Mouse (Mus musculus): ENCODE data around the gene Ubac2.
"Not testable (repeated sequence)": the region's sequence is repeated elsewhere in the genome, so short reads cannot be mapped to it uniquely, and the experiment has no call there.

Gene Ubac2

GRCm38 (mm10) chr14:121878176-121878858 lies at the start of gene Ubac2:
Ubac2 (plus strand) TSS chr14:121878620.
- peak; percentile 93 for DNase-seq (ENCODE audit: low read depth, low spot score)

GRCm38 (mm10) chr14:121829816-121830442 lies 48.5 kb upstream of the Ubac2 start:
- DNase-seq (ENCODE audit: low read depth, low spot score): no peak

DNA sequence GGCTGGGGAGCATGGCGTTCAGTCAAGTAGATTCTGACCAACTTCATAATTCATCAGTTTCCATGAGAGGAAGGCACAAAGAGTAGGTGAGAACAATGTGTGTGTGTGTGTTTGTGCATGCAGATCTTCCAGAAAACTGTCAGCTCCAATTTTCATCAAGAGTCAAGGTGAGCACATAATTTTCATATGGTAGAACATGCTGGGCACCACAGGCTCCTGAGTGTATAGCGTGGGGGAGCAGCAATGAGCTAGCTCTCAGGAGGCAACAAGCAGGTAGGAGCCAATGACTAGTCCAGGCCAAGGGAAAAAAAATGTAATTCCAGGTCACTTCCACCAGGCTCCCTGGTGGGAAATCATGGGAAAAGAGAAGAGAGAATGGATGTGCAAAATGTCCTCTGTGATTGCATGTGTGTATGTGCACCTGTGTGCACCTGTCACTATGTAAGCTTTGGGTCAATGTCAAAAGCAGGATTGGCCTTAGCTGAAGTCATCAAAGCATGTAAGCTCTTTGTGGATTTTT lies 45.4 kb upstream of the Ubac2 start:
- no peak for DNase-seq (ENCODE audit: low read depth, low spot score)

DNA sequence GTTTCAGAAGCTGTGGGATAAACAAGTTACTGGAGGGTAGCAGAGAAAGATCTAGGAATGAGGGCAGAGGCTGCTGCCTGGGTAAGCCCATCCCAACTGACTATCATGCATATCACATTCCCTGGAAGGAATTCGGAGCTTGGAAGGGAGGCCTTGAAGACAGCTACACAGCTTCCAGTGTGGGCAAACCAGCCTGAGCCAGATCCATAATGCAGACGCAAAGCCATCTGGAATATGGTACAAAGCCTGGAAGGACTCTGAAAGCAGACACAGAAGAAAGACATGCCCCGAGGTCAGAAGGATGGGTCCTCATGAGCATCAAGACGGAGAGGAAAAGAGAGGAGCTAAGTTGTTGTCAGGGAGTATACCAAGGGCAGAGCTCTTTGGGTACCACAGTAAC lies 40.3 kb upstream of the Ubac2 start:
- no peak for DNase-seq (ENCODE audit: low read depth, low spot score)

DNA sequence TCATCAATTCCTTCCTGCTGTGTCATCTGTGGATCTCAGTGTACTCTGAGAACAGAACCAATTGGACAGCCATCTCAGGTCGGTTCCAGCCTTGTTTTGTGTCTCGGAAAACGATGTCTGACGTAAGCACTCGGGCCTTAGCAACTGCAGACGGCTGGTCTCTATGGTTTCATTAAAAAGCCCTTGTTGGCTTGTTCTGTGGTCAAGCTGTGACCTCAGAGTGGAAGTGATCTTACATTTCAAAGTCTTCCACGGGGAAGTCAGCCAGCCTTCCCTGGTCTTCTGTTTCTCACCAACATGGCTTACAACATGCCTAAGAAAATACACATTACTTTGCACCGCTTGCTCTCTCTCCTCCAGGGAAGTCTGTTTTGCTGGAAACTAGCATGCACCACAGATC lies 38.2 kb upstream of the Ubac2 start:
- DNase-seq (ENCODE audit: low read depth, low spot score): no peak

DNA sequence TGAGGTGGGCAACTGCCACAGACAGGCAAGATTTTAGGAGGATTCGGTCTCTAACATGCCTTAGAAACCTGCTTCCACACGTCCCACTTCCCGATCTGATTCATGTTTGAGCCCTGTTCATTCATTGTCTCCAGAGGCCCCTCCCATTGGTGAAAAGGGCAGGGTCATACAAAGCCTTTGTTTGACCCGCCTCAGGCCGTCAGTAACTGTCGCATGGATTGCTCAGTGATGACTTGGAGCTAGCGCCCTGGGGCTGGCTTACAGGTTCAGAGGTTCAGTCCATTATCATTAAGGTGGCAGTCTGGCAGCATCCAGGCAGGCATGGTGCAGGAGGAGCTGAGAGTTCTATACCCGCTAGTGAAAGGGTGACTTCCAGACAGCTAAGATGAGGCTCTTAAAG lies 33.9 kb upstream of the Ubac2 start:
- DNase-seq (ENCODE audit: low read depth, low spot score): no peak

GRCm38 (mm10) chr14:121851231-121851630 lies 27.2 kb upstream of the Ubac2 start:
- DNase-seq (ENCODE audit: low read depth, low spot score): no peak

GRCm38 (mm10) chr14:121852531-121852930 lies 25.9 kb upstream of the Ubac2 start:
- DNase-seq (ENCODE audit: low read depth, low spot score): no peak

DNA sequence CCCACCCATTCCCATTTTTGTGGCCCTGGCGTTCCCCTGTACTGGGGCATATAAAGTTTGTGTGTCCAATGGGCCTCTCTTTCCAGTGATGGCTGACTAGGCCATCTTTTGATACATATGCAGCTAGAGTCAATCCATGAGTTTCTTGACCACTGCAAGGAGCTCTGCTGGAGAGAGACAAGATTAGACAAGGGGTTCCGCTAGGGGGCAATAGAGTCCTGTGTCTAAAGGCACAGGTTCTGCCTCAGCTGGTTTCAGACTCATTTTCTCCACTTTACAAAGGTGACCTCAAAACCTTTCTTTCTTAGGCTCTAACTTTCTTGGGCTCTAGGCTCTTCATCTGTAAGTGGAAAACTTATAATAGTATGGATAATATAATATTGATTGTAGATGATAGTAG lies 13.3 kb upstream of the Ubac2 start:
- DNase-seq (ENCODE audit: low read depth, low spot score): not testable (repeated sequence)

- no peak for DNase-seq (ENCODE audit: low read depth, low spot score)
Measured at GRCm38 (mm10) chr14:121866574-121866973, 11.8 kb upstream of the Ubac2 start.

GRCm38 (mm10) chr14:121869111-121869510 lies 9.3 kb upstream of the Ubac2 start:
- no peak for DNase-seq (ENCODE audit: low read depth, low spot score)

- DNase-seq (ENCODE audit: low read depth, low spot score): no peak
Measured at GRCm38 (mm10) chr14:121872760-121873159, 5.7 kb upstream of the Ubac2 start.

DNA sequence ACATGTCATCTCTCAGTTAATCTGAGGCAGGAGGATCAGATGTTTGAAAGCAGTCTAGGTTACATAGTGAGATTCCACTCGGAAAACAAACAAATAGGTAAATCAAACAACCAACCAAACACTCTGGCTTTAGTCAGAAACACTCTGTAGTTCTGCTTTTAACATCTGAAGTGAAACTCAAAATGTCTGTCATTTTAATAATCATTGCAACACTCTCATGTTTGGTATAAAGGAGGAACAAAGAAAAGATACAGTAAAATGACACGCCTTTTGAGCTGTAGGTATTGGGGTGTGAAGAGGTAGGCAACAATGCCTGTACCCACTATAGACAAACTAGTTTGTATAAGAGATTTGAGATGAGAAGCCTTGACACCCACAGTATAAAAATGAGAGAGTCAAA lies 5.2 kb upstream of the Ubac2 start:
- DNase-seq (ENCODE audit: low read depth, low spot score): no peak

DNA sequence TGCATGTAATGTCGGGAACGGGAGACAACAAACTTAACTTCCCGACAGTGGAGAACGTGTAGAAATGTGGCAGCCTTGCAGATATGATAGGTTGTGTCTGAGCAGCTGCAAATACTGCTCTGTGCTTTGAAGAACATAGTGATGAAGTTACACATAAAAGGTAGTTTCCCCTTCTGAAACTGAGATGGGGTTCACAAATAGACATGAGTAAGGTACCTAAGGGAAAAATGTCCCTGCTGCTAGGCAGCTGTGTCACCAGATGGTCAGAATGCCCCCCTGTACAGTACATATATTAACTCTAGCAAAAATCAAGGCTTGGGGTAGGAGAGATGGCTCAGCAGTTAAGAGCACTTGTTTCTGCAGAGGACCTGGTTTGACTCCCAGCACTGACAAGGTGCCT lies 4.8 kb upstream of the Ubac2 start:
- DNase-seq (ENCODE audit: low read depth, low spot score): no peak

DNA sequence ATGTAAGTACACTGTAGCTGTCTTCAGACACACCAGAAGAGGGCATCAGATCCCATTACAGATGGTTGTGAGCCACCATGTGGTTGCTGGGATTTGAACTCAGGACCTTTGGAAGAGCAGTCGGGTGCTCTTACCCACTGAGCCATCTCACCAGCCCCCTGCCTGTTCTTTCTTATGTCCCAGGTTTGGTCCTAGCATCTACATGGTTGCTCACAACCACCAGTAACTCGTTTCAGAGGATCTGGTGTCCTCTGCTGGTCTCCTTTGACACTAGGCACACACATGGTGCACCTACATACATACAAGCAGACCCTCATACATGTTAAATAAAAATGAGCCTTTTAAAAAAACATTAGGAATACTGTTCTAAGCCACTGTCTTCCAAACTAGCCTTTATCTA lies 2.2 kb upstream of the Ubac2 start:
- DNase-seq (ENCODE audit: low read depth, low spot score): not testable (repeated sequence)

DNA sequence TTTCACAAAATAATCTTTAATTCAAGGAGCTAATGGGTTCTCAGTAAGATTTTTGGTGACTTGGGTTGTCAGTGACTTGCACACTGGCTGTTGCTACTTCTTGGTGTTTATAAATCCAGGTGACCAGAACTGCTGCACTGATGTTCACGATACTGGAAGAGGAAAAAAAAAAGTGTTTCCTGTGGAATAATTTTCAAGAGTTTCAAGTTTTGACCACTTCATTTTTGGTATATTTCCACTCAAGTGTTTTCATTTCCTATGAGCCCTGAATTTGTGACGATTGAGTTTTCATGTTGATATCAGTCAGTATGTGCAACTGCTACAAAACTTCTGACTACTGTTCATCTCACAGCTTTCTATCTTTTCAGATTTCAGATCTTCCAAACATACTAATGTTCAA lies 1.6 kb upstream of the Ubac2 start:
- DNase-seq (ENCODE audit: low read depth, low spot score): no peak

GRCm38 (mm10) chr14:121877640-121878039 lies 780 bp upstream of the Ubac2 start:
- DNase-seq (ENCODE audit: low read depth, low spot score): no peak

GRCm38 (mm10) chr14:121878859-121879206 lies 413 bp downstream of the Ubac2 start:
- no peak for DNase-seq (ENCODE audit: low read depth, low spot score)

GRCm38 (mm10) chr14:121879266-121879840 lies 933 bp downstream of the Ubac2 start:
- no peak for DNase-seq (ENCODE audit: low read depth, low spot score)

DNA sequence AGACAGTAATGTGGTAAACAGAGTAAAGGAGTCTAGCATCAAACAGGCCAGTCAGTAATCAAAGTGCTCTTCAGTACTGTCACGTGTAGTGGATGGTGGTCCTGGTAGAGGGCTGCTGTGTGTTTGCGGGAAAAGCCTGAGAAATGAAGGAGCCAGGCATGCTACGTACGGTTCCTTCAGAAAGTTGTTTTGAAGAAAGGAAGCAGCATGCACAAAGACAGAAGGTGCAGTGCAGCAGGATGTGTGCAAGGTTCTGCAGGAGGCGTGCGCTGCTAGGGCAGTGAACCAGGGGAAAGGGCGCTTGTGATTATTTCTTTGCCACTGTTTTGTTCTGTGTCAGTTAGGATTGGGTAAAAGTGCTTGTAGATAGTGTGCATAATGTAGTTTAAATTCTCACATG lies 2.8 kb downstream of the Ubac2 start:
- no peak for DNase-seq (ENCODE audit: low read depth, low spot score)

DNA sequence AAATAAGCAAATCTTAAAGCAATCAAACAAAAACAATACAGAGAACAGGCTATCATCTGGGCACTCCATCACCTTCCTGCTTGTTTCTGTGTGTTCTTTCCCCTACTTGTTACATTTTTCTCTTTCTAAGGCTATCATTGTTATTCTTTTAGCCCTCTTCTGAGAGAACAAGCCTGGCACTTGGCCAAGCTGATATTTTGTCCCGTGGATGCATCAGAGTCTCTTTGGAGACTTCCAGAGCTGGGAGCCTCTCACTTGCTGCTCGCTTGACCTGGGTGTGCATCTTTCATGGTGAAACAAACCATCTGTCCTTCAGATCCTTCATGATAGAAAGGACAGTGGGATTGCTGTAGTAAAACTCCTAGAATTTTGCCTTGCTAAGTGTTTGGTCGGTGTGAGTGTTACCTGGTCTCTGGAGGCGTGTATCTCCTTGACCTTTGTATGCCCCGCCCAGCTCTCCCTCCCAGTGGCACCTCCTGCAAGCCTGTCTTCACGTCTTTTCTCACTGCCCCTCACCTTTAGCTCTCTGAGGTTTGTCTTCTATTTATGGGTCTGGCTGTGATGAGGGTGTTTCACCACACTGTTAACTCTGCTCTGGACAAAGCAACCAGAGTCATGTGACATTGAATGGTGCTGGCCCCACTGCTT lies 5.9 kb downstream of the Ubac2 start:
- DNase-seq (ENCODE audit: low read depth, low spot score): no peak

GRCm38 (mm10) chr14:121893747-121894146 lies 15.3 kb downstream of the Ubac2 start:
- DNase-seq (ENCODE audit: low read depth, low spot score): no peak
